Mouse (Mus musculus) granulocyte monocyte progenitor cell, adult 5-6 weeks (primary cell): ENCODE results near the gene Plxna4. TPM values are rescaled to one million over a fixed set of nuclear protein-coding genes. Genes with fewer than 3 reads are reported as not detected.

Experiments
- ATAC-seq: replicated peaks from 2 replicates; pipeline ENCODE4 v1.8.0; 2016; ENCODE audit warnings: mild to moderate bottlenecking, moderate TSS enrichment, inconsistent platforms; ENCODE audit not compliant: poor library complexity, severe bottlenecking
- total RNA-seq, 2 experiments: library from RNA; stranded (forward) in 1 of 2; stranded (reverse) in 1 of 2; fragments of 200-712, 200-1000 nt in 1 of 2; fragments of >200 nt in 1 of 2; fragmentation: Nextera tagmentation in 1 of 2; gene quantifications; 2 replicates each; pipeline ENCODE4 v1.2.3; 2014 to 2017

Gene Plxna4
- total RNA-seq, 2 experiments from 2014 or later, result not detected

DNA sequence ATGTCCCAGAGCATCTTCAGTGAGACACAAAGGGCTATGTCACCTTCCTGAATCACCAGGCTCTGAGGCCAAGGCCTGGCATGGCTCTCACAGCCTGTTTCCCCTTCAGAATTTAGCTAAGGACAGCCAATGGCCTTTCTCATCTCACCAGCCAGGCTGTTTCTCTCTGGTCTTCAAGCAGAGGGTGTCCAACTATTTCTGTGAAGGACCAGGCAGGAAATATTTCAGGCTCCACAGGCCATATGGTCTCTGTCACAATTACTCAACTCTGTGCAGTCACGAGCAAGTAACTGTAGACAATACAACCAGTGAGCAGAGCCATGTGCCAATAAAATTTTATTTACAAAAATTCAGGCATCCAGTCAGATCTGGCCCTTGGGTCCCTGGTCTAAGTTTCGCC, 388.4 kb downstream of the Plxna4 start:
- no peak for ATAC-seq

DNA sequence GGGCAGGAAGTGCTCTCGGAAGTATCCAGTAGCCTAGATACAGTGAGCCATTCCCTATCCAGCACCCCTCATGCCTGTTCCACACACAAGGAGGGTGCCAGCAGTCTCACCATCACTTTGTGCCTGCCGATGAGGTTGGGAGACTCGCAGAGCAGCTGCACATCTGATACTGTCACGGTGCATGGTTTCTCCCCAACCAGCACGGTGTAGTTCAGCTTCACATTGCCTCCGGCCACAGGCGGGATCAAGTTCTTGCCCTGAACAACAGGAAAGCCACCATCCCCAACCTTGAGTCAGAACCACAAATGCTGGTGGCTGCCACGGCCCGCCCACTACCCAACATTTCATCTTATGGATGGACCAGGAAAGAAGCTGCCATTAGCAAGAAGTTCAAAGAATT, 391.1 kb downstream of the Plxna4 start:
- no peak for ATAC-seq

DNA sequence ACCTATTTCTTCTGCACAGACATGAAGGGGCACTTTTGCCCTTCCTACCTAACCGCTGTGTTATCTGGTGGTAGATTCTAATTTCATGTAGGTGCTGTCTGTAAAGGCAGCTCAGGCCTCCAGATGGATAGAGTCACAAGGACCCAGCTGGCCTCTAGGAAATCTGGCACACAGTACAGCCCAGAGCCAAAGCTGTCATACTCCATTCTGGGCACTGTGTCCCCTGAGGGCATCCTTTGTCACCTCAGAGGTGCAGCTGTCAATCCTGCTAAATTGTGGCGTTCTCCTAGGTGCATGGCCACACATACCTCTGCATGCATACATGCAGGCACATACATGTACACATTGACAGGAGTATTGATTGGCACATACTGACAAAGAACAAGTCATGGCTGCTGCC, 394.9 kb downstream of the Plxna4 start:
- no peak for ATAC-seq

DNA sequence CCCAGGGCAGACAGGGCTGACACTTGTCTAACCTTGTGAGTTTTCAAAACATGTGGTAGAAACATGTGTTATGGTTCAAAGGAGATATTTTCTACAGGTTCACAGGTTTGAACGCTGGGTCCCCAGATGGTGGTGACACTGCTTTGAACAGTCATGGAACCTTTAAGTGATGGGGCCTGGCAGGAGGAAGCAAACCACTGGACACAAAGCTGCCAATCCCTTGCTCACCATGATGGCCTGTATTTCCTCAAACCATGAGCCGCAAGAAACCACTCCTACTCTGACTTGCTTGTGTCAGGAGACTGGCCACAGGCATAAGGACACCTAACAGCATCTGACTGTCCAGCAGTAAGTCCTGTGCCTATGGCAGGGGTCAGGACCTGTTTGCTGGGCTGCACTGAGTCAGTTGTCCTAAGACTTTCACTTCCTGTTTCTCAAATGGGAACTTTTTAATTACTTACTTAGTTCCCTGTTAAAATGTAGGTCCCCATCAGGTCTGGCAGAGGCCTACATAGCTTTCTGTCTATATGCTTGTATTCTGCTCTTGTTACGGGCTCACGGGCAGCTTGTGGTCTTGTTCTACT, 403.5 kb downstream of the Plxna4 start:
- peak; percentile 76 for ATAC-seq

DNA sequence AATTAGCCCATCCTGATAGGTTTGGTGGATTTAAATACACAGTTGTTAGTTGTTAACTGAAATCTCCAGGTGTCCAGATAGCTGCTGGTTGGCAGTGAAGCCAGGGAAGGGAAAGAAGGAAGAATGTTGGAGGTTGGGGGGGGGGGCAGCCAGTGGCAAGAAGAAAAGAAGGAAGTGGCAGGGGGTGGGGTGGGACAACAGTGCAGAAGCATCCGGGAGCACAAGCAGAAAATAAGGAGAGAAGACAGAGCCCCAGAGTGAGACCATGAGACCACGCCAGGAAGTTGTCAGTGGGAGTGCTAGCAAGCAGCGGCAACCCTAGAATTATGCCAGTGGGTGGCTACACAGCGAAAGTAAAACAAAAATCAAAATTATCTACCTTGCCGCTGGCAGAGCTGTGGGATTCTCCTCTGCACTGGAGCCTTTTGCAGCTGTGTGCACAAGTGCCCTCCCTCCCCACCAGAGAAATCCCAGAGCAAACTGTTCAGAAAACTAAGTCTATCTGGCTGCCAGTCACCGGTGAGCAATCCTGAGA, 404.3 kb downstream of the Plxna4 start:
- peak; percentile 31; the same call in 1 of the 2 replicates for ATAC-seq

DNA sequence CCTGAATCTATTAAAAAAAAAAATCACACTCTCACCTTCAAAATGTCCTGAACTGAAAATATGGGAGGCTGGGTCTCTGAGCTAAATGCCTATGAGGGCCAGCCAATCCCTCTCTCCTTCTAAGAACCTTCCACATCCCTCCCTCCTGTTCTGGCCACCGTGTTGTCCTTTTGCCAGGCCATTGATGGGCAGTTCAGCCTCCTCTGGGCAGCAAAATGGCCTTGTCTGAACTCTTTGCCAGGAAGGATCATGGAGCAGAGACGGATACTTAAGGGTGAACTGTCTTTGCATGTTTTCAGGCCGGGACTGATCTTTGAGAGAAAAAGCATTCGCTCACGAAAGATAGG, 408.0 kb downstream of the Plxna4 start:
- ATAC-seq, result no peak

DNA sequence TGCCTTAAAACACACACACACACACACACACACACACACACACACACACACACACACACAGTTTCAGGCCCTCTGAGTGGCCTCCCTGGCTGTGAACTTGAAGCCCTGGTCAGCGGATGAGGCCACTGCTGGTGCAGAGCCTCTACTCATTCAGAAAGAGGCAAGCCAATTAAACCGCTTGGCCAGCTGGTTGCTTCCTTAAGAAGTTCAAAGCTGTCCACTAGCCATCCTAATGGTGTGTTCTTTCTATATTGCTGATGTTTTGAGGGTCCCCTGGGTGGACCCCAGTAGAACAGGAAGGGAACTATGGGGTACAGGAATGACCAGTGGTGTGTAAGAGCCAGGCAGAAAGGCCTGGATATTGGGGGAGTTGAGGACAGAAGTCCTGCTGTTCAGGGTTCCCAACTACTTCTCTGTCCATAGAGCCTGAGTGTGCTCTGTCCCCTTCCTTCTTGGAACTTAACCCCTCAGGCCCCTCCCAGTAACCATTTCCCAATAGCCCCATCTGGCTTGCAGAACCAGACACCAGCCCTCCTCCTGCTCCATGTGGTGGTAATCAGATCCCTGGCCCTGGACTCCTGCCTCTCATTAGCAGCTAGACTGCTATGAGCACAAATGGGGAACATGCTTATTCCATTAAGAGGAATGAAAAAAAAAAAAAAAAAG, 408.5 kb downstream of the Plxna4 start:
- ATAC-seq, result peak; percentile 53

DNA sequence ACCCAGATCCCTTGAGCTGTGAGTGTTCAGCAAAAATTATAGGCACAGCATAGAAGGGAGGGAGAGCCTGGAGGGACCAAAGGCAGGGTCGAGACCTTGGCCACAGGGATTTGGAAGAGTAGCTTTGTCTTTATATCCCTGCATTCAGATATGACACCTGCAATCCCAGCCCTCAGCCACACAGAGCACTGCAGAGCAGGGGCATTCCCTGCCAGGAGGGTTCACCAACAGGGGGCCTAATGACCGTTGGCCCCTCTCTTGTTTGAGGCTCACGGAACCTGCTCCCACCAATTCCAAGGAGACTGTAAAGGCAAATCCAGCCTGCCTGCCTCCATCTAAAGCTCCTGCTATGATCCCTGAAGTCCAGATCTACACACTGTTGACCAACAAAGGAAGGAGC, 410.1 kb downstream of the Plxna4 start:
- no peak for ATAC-seq

DNA sequence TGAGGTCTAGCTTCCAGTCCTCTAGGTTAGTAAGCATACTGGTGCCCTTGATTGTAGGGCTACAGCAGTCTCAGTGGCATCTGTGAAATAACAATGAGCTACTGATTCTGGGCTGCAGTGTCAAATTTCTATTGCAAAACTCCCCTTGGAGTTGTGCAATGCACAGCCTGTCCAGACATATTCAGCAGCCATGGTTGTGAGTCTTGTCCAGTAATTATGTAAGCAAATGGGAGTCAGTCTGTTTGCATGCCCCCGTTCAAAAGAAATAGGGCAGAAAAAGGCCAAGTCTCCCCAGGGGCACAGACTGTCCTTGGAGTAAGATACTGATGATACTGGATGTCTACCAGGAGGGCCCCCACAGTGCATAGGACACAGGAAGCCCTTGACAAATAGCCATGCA, 420.3 kb downstream of the Plxna4 start:
- peak; percentile 93 for ATAC-seq

DNA sequence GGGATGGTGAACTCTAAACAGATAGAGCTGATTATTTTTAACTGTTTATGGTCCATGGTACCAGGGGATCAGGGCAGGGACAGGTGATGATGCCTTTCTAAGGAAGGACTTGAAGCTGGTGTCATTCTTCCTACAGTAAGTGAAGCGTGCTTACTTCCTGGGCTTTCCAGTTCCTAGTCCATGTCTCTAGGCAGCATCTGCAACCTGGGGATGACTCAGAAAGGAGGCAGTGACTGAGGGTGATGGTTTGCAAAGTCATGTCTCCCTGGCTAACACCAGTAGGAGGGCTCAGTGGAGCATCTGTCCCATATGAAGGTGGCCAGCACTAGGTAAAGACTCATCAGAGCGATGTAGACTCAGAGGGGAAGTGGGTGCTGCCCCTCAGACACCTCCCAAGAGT, 427.6 kb downstream of the Plxna4 start:
- no peak for ATAC-seq

DNA sequence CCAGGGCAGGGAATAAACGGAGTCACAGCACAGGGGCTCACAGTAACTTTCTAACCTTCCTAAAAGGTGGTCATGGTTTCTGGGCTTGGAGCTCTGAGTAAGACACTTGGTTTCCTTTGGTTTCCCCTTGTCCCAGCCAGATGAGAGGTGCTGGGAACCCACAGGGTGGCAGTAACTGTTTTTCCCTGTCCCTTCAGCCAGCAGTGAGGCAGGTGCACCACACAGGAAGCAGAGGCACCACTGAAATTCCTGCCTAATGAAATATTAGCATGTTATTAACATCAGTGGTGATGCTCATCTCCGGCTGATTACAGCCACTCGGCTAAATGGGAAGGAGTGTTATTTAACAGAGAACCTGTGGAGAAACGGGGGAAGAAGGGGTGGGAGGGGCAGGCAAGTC, 428.1 kb downstream of the Plxna4 start:
- no peak for ATAC-seq

DNA sequence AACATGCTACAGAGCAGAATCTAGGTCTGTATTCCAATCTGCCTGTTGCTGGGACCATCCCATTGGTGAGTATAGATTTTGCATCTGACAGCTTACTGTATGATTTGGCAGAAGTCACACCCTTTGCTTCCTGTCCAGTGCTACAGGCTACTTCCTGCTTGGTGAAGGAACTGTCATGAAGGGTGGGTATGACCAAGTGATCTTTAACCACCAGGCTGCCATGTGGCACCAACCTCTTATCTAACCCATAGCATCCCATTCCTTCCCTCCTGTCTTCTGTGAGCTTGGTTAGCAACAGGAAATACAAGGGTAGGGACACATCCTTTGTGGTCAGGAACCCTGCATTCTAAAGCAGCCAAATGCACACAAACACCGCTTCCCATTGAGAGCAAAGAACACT, 429.6 kb downstream of the Plxna4 start:
- ATAC-seq, result peak; percentile 88

DNA sequence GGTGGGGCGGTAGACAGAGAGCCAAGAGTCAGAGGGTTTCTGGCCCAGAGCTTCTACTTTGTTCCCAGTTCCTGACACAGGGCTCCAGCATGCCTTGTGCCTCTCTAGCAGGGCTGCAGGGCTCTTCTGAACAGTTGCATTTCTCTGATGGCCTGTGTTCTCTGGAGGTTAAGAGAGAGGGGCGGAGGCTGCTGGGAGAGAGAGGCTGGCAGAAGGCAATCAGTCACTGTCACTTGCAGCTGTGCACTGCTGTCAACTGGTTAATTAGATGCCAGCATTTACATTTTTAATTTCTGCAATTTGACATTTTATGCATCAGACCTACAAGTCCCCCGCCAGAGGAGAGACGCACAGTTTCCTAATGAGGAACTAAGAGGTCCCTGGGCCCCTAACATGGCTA, 434.8 kb downstream of the Plxna4 start:
- no peak for ATAC-seq

DNA sequence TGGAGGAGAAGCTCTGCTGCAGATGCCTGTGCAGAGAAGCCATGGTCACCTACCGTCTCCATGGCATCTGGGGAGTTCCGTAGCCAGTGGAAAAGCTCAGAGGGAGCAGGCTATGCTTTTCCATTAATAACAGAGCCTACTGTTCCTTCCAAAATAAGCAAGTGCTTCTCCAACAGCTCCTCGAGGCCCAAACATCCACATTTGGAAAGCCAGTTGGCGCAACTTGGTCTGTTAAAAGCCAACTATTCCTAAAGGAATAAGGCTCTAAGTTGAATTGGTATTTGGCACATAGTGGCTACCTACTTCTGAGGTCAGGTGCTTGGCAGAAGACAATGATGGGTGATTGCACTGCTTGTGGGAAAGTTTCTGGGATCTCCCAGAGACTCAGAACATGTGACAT, 437.2 kb downstream of the Plxna4 start:
- no peak for ATAC-seq

DNA sequence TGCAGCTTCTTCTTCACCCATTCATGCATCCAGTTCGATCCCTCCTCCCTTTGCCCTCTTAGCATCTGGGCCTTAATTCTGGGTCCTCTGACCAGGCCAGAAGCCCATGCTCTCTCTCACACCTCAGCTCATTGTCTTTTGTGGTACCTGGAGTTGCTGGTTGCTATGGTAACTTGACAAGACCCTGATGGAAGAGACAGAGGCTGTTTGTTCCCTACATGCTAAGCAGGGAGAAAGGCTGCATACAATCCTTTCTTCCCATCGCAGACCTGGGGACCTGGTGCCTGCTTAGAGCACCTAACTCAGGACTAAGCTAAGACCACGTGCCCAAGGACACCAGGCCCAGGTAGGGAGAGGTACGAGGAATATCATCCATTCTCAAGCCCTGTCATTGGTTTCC, 443.2 kb downstream of the Plxna4 start:
- no peak for ATAC-seq

DNA sequence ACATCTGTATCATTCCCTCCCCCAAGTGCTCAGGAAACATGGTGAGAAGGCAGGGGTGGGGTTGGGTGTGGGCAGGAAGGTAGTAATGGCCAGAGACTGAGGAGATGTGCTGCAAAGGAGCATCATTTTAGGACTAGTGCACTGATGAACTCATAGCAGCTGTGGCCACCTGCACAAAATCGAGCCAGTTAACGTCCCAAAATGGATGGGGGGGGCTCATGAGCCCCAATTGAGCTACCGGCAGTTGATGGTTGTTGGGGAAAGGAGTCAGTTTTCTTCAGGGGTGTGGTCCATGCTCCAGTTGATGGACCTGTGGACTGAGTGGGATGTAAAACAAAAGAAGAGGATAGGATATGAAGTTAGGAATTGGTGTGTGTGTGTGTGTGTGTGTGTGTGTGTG, 448.5 kb downstream of the Plxna4 start:
- ATAC-seq, result no peak

DNA sequence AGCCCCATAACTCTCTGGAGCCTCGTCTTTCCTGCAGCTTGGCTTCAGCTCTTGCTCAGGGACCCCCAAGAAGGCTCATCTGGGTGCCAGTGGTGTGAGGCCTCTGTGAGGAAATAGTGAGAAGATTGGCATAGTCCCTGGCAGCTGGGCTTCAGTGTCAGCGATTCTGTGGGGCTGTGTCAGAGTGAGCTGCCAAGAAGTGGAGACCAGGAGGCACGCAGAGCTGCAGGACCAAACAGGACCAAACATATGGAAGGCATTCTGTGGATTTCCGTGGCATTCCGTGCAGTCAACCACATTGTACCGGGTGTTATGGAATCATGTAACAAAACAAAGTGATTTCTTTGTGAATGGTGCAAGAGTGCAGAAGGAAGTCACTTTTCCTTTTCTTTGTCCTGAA, 461.1 kb downstream of the Plxna4 start:
- no peak for ATAC-seq

DNA sequence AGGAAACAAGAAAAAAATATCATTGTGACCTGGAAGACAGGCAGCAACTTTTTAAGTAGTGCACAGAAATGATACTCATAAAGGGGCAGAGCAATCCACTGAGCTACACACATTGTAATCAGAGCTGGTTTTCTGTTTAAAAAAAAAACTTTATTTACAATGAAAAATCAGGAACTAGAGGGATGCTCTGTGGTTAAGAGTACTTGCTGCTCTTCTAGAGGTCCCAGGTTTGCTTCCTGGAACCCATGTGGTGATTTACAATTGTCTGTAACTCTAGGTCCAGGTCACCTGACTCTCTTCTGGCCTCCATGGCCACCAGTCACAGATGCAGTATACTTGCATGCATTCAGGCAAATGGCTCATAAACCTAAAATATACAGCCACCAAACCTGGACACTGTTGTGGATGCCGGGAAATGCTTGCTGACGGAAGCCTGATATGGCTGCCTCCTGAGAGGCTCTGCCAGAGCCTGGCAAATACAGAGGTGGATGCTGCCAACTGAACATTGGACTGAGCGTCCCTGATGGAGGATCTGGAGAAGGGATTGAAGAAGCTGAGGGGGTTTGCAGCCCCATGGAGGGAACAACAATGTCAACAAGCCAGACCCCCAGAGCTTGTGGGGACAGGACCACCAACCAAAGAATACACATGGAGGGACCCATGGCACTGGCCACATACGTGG, 465.3 kb downstream of the Plxna4 start:
- ATAC-seq, result peak; percentile 42; the same call in 1 of the 2 replicates

DNA sequence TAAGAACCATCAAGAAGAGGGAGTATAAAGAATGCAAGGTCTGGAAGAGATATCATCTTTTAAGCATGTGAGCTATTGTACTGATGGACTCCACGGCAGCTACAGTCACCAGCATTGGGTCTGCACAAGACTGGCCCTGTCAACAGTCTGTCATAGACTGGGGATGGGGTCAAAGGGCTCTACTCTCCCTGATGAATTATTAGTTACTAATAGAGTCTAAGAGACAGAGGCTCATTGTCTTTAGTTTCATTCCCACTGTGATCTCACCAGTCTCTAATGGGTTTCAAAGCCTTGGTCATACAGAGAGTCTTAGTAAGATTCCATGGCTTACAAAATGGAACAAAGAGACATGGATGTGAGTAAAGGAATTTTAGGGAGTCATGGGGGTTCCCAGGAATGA, 467.1 kb downstream of the Plxna4 start:
- ATAC-seq, result no peak

DNA sequence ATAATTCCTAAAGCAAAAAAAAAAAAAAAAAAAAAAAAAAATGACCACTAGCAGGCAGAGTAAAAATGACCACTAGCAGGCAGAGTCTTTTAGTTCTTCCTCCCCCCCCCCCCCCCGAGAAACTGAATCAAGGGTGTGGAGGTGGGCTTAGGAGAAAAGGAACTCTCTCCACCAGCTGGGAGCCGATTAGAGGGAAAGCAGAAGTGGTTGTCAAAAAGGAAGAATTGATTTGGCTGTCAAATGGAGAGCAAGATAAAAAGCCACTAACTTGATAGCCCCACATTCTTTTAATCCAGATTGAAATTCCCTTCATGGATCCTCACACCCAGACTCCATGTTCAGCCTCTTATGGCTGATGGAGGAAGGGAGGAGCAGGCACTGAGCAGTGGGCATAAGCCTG, 478.8 kb downstream of the Plxna4 start:
- no peak for ATAC-seq

DNA sequence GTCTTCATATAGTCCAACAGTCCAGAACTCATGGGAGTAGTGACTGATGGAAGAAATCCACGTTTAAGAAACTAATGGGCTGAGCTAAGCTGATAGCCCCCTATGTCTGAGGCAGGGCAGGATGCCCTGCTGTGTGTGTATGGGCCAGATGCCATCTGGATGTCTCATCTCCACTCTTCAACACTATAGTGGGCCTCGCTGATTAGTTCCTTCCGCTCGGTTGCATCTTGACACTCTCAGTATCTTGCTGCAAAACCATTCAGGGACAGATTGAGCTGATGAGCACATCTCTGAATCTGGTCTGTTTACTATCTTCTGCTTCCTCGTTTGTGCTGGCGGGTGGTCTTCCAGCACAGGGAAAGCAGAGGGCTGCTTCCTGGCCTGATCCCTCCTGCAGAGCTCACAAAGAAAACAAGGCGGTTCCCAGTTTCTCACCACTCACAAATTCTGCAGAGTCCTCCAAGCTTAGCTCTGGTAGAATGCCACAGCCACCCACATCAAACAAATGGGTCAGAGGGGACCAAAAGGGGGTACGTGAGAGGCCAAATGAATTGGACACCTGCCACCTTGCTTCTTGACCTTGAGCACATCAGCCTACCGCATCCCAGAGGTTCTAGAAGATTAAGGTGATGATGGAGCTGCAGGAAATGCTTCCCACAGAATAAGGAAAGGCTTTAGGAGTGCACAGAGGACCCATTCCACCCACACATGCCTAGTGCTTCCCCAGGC, 482.3 kb downstream of the Plxna4 start:
- no peak for ATAC-seq
